Mouse (Mus musculus) brain, adult 2 months (tissue): ENCODE measurements around the gene Gstm1.
"Not testable (repeated sequence)": the region's sequence is repeated elsewhere in the genome, so short reads cannot be mapped to it uniquely, and the experiment has no call there.

ENCODE experiments used
- DNase-seq: peaks from one replicate; pipeline ENCODE4 v3.0.0; 2011; ENCODE audit warnings: low read depth, low spot score

Gstm1 gene

DNA sequence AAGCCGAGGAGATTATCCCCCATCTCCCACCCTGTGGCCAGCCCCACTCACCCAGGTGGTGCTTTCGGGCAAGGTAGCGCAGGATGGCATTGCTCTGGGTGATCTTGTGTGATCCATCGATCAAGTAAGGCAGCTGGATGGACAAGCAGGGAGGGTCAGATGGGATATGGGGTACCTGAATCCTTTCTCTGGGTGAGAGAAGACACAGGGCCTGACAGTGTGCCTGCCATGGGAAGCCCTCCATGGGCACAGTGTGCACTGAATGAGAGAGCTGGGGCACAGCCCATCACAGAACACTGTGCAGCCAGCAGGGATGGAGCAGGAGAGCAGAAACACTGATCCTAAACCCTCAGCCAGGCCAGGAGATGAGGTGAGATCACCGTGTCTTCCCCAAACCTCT, 1.3 kb downstream of the Gstm1 start:
- not testable (repeated sequence) for DNase-seq

DNA sequence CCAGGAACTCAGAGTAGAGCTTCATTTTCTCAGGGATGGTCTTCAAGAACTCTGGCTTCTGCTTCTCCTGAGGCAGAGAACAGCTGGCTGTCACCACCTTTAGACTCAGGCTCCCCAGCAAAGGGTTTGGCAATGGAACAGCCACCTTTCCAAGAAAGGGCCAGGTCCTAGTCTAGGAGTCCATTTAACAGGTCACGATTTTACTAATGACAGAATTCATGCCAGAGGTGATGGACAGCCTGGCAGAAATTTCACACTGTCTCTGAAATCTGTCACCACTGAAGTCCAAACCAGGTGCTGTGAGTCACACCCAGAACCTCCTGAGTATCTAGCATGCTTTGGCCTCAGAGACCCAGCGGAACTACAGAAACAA, 2.8 kb downstream of the Gstm1 start:
- no peak for DNase-seq

DNA sequence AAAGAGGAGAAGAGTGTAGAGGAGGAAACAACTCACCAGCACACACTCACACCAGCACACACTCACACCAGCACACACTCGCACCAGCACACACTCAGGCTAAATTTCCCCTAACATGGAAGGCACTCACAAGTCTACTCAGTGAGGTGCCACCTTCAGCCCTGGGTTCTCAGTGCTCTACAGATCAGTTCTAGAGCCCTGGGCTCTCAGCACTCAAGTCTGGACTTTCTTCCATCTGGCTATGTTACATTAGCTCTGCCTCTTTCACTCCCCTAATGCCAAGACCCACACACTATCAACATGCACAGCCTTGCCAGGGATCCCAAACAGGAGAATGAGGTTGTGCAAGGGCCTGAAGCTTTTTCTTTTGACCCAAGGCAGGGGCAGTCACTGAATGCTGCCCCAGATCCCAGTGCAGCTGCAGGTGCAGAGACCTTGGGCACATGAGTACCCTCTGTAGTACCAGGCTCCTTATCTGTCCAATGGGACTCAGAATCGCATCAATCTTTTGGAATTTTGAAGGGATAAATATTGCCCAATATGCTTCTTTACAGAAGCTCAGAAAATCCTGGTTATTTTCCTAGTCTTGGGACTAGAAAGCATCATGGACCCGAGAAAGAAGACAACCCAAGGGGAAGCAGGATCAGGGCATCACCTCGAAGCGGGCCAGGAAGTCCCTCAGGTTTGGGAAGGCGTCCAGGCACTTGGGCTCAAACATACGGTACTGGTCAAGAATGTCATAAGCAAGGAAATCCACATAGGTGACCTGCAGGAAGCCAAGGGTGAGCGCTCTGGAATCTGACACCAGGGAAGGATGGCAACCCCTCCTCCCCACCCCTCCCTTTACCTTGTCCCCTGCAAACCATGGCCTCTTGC, 3.4 kb downstream of the Gstm1 start:
- no peak for DNase-seq

DNA sequence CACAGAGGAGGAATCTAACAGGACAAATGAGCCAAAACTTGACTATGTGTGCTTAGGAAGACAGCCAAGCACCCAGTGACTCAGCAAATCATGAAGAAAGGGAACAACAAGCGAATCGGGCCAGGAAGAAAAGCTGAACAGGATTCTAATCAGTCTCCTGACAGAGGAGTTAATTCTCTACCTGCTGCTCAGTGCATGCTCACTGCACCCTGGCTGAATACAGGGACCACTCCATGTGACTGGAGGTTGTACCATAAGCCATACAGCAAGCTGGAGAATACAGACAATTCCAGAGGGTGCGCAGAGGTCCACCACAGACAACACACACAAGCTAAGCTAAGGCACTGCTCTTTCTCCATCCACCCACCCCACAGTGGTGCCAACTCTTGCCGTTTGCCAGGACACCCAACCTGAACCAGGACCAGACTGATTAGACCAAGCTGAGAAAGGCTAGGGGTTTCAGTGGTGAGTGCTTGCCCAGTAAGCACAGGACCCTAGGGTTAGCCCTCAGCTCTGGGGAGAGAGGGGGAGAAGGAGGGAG, 4.4 kb downstream of the Gstm1 start:
- peak; percentile 88 for DNase-seq

DNA sequence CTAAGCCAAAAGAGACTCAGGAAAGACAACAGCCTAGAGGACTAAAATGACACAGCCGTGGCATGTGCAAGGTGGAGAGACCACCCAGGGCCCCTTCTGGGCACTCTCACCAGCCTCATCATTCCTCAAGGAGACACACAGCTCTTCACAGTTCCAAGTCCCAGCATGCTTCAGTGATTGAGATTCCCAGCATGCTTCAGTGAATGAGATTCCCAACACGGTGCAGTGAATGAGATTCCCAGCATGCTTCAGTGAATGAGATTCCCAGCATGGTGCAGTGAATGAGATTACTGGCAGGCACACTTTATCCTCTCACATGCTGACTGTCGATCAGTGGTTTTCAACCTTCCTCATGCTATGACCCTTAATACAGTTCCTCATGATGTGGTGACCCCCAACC, 6.2 kb downstream of the Gstm1 start:
- DNase-seq: peak; percentile 11

GRCm38 (mm10) chr3:108010286-108010685, 7.5 kb downstream of the Gstm1 start:
- peak; percentile 62 for DNase-seq

- DNase-seq: no peak
Measured at GRCm38 (mm10) chr3:108002021-108002420, 15.8 kb downstream of the Gstm1 start.

DNA sequence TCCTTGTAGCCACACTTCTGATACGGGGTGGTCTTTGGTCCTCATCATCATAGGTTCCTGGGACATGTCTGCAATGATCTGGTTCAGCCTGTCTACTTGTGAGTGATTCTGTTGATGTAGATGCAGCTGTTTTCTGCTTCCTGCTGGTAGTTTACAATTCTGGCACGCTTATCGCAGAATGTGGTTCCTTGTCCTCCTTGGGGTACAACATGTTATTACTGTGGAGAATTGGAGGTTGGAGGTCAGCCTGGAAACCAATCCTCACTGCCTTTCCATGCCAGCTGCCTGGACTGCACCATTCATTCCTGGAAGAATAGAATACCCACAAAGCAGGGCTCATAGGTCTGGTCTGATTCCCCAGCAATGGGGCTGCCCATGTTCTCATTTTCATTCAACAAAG, 18.3 kb downstream of the Gstm1 start:
- no peak for DNase-seq

GRCm38 (mm10) chr3:107998591-107998990, 19.2 kb downstream of the Gstm1 start:
- no peak for DNase-seq

- no peak for DNase-seq
Measured at GRCm38 (mm10) chr3:107996576-107996975, 21.2 kb downstream of the Gstm1 start.

- DNase-seq: not testable (repeated sequence)
Measured at GRCm38 (mm10) chr3:107995974-107996373, 21.8 kb downstream of the Gstm1 start.

DNA sequence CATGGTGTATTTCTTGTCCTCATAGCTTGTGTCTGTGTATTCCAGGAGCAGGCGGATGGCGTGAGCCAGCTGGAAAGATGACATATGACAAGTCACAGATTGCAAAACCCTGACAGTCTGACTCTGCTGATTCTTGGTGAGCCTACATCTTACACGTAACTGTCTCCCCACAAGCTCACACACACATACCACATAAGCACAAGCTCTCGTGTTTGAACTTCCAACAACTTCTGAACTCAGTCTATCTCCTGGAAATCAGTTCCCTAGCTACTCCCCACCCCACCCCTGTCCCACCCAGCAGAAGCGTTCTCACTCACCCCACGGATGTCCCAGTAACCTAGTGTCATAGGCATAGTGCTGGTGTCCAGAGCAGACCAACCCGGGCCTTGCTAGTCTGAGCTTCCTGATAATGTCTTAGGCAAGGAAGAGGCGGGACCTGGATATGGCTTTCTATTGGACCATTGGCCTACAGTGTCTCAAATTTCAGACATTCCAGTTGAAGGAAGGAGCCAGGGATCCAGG, 31.7 kb downstream of the Gstm1 start, which contains the start of gene Gstm2:
Gene Gstm2, minus strand, starts transcription at position 413 of the 522 bp plus-strand sequence.
- DNase-seq: no peak

- DNase-seq: not testable (repeated sequence)
Measured at GRCm38 (mm10) chr3:107985141-107985540, 32.6 kb downstream of the Gstm1 start.

- no peak for DNase-seq
Measured at GRCm38 (mm10) chr3:107984471-107984870, 33.3 kb downstream of the Gstm1 start.

DNA sequence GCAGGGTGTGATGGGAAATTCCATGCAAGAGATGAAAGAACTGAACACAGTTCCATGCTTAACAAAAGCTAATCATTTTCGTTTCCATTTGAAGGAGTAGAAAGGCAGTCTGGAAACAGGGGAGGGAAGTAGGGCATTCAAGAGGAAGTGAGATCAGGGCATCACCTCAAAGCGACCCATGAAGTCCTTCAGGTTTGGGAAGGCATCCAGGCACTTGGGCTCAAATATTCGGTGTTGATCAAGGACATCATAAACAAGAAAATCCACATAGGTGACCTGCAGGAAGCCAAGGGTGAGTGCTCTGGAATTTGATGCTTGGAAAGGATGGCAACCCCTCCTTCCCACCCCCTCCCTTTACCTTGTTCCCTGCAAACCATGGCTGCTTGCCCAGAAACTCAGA, 34.0 kb downstream of the Gstm1 start:
- no peak for DNase-seq

- DNase-seq: peak; percentile 22
Measured at GRCm38 (mm10) chr3:107982726-107983125, 35.0 kb downstream of the Gstm1 start.

- DNase-seq: no peak
Measured at GRCm38 (mm10) chr3:107981261-107981660, 36.5 kb downstream of the Gstm1 start.

- DNase-seq: no peak
Measured at GRCm38 (mm10) chr3:107977691-107978090, 40.1 kb downstream of the Gstm1 start.

DNA sequence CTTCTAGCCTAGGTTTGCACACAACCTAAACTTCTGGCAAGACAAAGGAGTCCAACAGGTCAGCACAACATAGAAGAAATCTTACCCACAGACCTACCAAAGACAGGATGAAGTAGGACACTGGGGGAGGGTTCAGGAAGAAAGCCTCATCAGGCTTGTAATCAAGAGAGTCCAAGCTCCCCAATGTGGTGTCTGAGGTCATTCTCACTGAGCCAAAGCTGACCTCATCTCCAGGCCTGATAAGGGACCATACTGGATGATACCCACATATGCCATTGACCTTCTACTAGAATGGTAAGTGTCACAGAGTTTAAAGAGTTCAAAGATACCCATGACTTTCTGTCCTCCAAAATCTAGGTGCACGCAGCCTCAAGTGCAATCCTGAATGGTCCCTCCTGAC, 43.5 kb downstream of the Gstm1 start:
- no peak for DNase-seq

DNA sequence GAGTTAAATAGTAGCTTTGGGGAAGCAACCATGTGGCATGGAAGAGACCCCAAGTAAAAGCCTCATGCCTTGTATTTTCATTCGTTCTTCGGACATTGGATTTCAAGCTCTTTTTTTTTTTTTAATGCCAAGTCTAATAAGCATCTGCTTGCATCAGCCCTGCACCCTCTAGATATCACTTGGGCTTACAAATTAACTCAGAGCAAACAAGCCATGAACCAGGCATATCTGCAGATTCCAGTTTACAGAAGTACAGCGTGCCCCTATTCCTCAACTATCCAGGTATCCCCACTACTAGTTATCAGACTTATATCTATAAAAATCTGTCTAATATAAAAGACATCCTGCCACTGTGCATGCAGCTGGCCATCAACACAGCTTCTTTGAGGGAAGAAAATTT, 45.7 kb downstream of the Gstm1 start:
- no peak for DNase-seq

DNA sequence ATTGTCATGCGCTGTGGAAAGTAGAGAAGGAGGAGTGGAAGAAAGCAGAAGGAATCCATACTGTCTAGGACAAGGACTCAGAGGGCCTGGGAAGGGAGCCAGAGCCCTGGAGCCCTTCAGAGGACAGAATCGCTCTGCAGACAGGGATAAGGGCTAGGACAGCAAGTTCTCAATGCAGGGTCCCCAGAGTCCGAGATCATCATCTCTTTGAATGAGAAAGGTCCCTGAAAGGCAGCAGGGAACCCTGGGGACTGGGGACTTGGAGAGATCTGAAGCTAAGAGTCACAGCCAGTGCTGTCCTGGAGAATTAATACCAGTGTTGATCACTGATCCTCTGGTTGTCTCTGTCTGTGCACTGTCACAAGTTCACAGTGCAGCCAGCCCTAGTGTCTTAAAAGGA, 46.7 kb downstream of the Gstm1 start:
- not testable (repeated sequence) for DNase-seq

- DNase-seq: no peak
Measured at GRCm38 (mm10) chr3:107968724-107969395, 48.9 kb downstream of the Gstm1 start, which contains the start of gene Gstm3. Gene Gstm3 (minus strand): TSS chr3:107969283.
